ENCODE assay signal across 15 mouse cellular contexts in genomic region chr13:55021194-55021779, GRCm38 (mm10). TPM values are rescaled to one million over a fixed set of nuclear protein-coding genes. Genes with fewer than 3 reads are reported as not detected.
DNase-seq lines count a peak whose midpoint lies in the region; ATAC-seq and TF ChIP-seq lines count a peak whose summit lies in the region.
"Had no signal": no experiment of that assay in that cellular context is flagged by ENCODE, and none has a peak within 500 bp of the region (broad histone marks: within the 10 kb centered on the region; RNA-seq: fewer than 3 reads in every experiment).

Gene Hk3, minus strand, starts transcription at chr13:55021385.

- H3K9me3 ChIP-seq in liver, embryonic 16.5 days (replicated peaks; ENCODE audit: control insufficient read depth, low read length) = no peaks in the 10 kb centered on the region
- H3K9me3 ChIP-seq in hindbrain, embryonic 11.5 days (ENCODE audit: control insufficient read depth, low read length) = no peaks in the 10 kb centered on the region
- H3K9me3 ChIP-seq: embryonic facial prominence, embryonic 15.5 days; hindbrain, embryonic 15.5 days had no signal

- WGBS in kidney, adult 2 months = 79% methylated on average over 13 of the region's 13 CpGs
- 53% methylated on average over 13 of the region's 13 CpGs for WGBS in liver, embryonic 16.5 days (ENCODE audit: insufficient replicate concordance)
- WGBS in hindbrain, embryonic 11.5 days = 89% methylated on average over 13 of the region's 13 CpGs

- H3K4me2 ChIP-seq in liver, embryonic 16.5 days (ENCODE audit: low read depth, low read length) = no peak within 1 kb of the TSS; the same call in 1 of the 2 replicates
- H3K4me2 ChIP-seq in hindbrain, embryonic 11.5 days (replicated peaks; ENCODE audit: low read depth, low read length) = no peak within 1 kb of the TSS
- H3K4me2 ChIP-seq: embryonic facial prominence, embryonic 15.5 days; hindbrain, embryonic 15.5 days had no signal

- H3K27me3 ChIP-seq in kidney, adult 2 months (replicated peaks; ENCODE audit: control insufficient read depth, insufficient read depth, low read length) = no peaks in the 10 kb centered on the region
- H3K27me3 ChIP-seq in liver, embryonic 16.5 days (ENCODE audit: control insufficient read depth, insufficient read depth, low read depth, low read length) = no peaks in the 10 kb centered on the region
- H3K27me3 ChIP-seq in hindbrain, embryonic 11.5 days (ENCODE audit: control insufficient read depth, insufficient read depth, low read length) = no peaks in the 10 kb centered on the region; the same call in 1 of the 2 replicates
- H3K27me3 ChIP-seq: embryonic facial prominence, embryonic 15.5 days; hindbrain, embryonic 15.5 days had no signal

- H3K9ac ChIP-seq in liver, embryonic 16.5 days (ENCODE audit: low read depth, low read length) = no peak within 1 kb of the TSS
- H3K9ac ChIP-seq in hindbrain, embryonic 11.5 days (ENCODE audit: low read depth, low read length) = no peak within 1 kb of the TSS
- H3K9ac ChIP-seq: embryonic facial prominence, embryonic 15.5 days; hindbrain, embryonic 15.5 days had no signal

- peak; percentile 20 for DNase-seq in kidney, adult 2 months
- no peak for DNase-seq in kidney, postnatal 4 days
- peak; percentile 35 to 40 for DNase-seq in monocyte, adult 2 months (ENCODE audit: low read depth in 1 of 2, low spot score in 2 of 2)
- DNase-seq in hindbrain, embryonic 11.5 days (ENCODE audit: low spot score) = no peak
- no peak for DNase-seq in cerebellum, postnatal 25 days
- DNase-seq in urinary bladder, postnatal 4 days (ENCODE audit: low spot score in 2 of 2) = no peak
- DNase-seq: cerebellum, postnatal 14 days; kidney, adult 18-20 months; right cerebral cortex, postnatal 14 days had no signal

- no peak for TF ChIP-seq CTCF in kidney, adult 2 months (conservative IDR thresholded peaks at IDR 0.05; ENCODE audit: insufficient read depth, insufficient read length, low read depth, low read length)
- no peak for TF ChIP-seq CTCF in bone marrow macrophage, adult 2 months (IDR thresholded peaks at IDR 0.05; ENCODE audit: low read depth, low read length)

- no peak within 1 kb of the TSS for H3K4me3 ChIP-seq in kidney, adult 2 months (ENCODE audit: insufficient read depth, low read depth, low read length)
- peak within 1 kb of the TSS; percentile 55 for H3K4me3 ChIP-seq in bone marrow macrophage, adult 2 months (ENCODE audit: insufficient read depth, low read length)
- no peak within 1 kb of the TSS for H3K4me3 ChIP-seq in liver, embryonic 16.5 days (ENCODE audit: low read depth, low read length)
- no peak within 1 kb of the TSS for H3K4me3 ChIP-seq in hindbrain, embryonic 11.5 days (ENCODE audit: low read depth, low read length)
- H3K4me3 ChIP-seq: embryonic facial prominence, embryonic 15.5 days; heart, adult 2 months; hindbrain, embryonic 15.5 days had no signal

- H3K27ac ChIP-seq in kidney, adult 2 months (ENCODE audit: insufficient read depth, low read depth, low read length) = no peak within 1 kb of the TSS
- peak within 1 kb of the TSS; percentile 85 for H3K27ac ChIP-seq in bone marrow macrophage, adult 2 months (ENCODE audit: insufficient read depth, low read depth, low read length)
- H3K27ac ChIP-seq in liver, embryonic 16.5 days (ENCODE audit: low read length) = peak within 1 kb of the TSS; percentile 53
- H3K27ac ChIP-seq in hindbrain, embryonic 11.5 days (ENCODE audit: low read depth, low read length) = no peak within 1 kb of the TSS
- H3K27ac ChIP-seq: embryonic facial prominence, embryonic 15.5 days; heart, adult 2 months; hindbrain, embryonic 15.5 days had no signal

- ATAC-seq in liver, embryonic 16.5 days (ENCODE audit: low read depth) = no peak; the same call in 1 of the 2 replicates
- ATAC-seq in hindbrain, embryonic 11.5 days (ENCODE audit: low FRiP score) = no peak
- ATAC-seq: activated CD4-positive, CD25-positive, alpha-beta regulatory T cell, adult 4 months had no signal

- no peaks in the 10 kb centered on the region; the same call in 1 of the 2 replicates for H3K36me3 ChIP-seq in kidney, adult 2 months (ENCODE audit: control insufficient read depth, insufficient read depth, low read length)
- no peaks in the 10 kb centered on the region for H3K36me3 ChIP-seq in liver, embryonic 16.5 days (ENCODE audit: control insufficient read depth, insufficient read depth)
- no peaks in the 10 kb centered on the region for H3K36me3 ChIP-seq in hindbrain, embryonic 11.5 days (ENCODE audit: control insufficient read depth, insufficient read depth, low read length)
- H3K36me3 ChIP-seq: hindbrain, embryonic 15.5 days had no signal

- no peaks in the 10 kb centered on the region for H3K4me1 ChIP-seq in kidney, adult 2 months (ENCODE audit: control insufficient read depth, insufficient read depth, low read length)
- H3K4me1 ChIP-seq in bone marrow macrophage, adult 2 months (ENCODE audit: control insufficient read depth, insufficient read depth, low read length) = peaks cover 64% of the 10 kb centered on the region
- no peaks in the 10 kb centered on the region; the same call in 1 of the 2 replicates for H3K4me1 ChIP-seq in liver, embryonic 16.5 days (ENCODE audit: control insufficient read depth, low read depth, low read length)
- H3K4me1 ChIP-seq in hindbrain, embryonic 11.5 days (replicated peaks; ENCODE audit: control insufficient read depth, insufficient read depth, low read length) = no peaks in the 10 kb centered on the region
- H3K4me1 ChIP-seq: embryonic facial prominence, embryonic 15.5 days; hindbrain, embryonic 15.5 days had no signal

- no peak for TF ChIP-seq POLR2A in kidney, adult 2 months (IDR thresholded peaks at IDR 0.05; ENCODE audit: low read depth, low read length)
- TF ChIP-seq POLR2A in bone marrow macrophage, adult 2 months (IDR thresholded peaks at IDR 0.05; ENCODE audit: borderline replicate concordance, low read depth, low read length) = no peak

RNA-seq across cellular contexts. Expression of gene Hk3, which starts in this region (rescaled TPM):
- polyA plus RNA-seq in kidney, adult 2 months (2012; rRNA removed) = 0.75 and 1.0 TPM in 2 replicates
- polyA plus RNA-seq in bone marrow macrophage, adult 2 months (2012; ENCODE audit: insufficient read depth, insufficient read length, missing spikeins) = 70.8 and 78.5 TPM in 2 replicates
- polyA plus RNA-seq in liver, embryonic 16.5 days (2015; fragmentation: Nextera tagmentation; extraction: Ambion mirVana) = 7.0 and 8.3 TPM in 2 replicates
- polyA plus RNA-seq in hindbrain, embryonic 11.5 days (2014; fragmentation: Nextera tagmentation; extraction: Ambion mirVana) = 0.52 and 0.61 TPM in 2 replicates

Comparison
In these comparisons a context has a peak if more than half of its experiments do, and no peak if none do; other contexts are left out.
1. DNase-seq: peak in kidney, adult 2 months (single experiment) and monocyte, adult 2 months (2 of 2); none in kidney, postnatal 4 days (0 of 2), hindbrain, embryonic 11.5 days (single experiment), cerebellum, postnatal 25 days (0 of 2) and urinary bladder, postnatal 4 days (0 of 2).
2. H3K27ac ChIP-seq: peak in bone marrow macrophage, adult 2 months (single experiment) and liver, embryonic 16.5 days (single experiment); none in kidney, adult 2 months (single experiment) and hindbrain, embryonic 11.5 days (single experiment).